Mouse (Mus musculus): ENCODE measurements at regions not wholly inside any gene's neighbourhood (a gene's known extent, or its start where the extent isn't known, plus 50 kb on each side); places are given as distances from the start of the nearest gene placed in this dataset.

GRCm38 (mm10) chr11:38886466-38886865 lies 1650.7 kb upstream of the Tenm2 start:
- ATAC-seq: peak; percentile 27; the same call in 1 of the 2 replicates

GRCm38 (mm10) chr11:38861622-38862345 lies 1626.0 kb upstream of the Tenm2 start:
- Histone ChIP-seq H3K27ac (ENCODE audit: low read depth, low read length) (no peak overlapping the region; the same call in 1 of the 2 replicates), H3K9ac (0 out of 2 replicates have a peak overlapping the region, but pooled peaks have one; percentile 14), H3K9me3 (ENCODE audit: low read length) (no peaks in the 10 kb centered on the region), H3K4me3 (ENCODE audit: low read depth, low read length) (no peak overlapping the region), H3K4me1 (ENCODE audit: insufficient read depth) (no peaks in the 10 kb centered on the region), H3K27me3 (ENCODE audit: insufficient read depth, low read length) (no peaks in the 10 kb centered on the region), H3K36me3 (ENCODE audit: insufficient read depth) (no peaks in the 10 kb centered on the region), H3K4me2 (ENCODE audit: low read depth) (peak overlapping the region; percentile 8)
- peak; percentile 79 for ATAC-seq
- 17% methylated on average over 9 of the region's 9 CpGs for WGBS
- DNase-seq: peak; percentile 46
- TF ChIP-seq CTCF (IDR thresholded peaks at IDR 0.05; ENCODE audit: low read depth): no peak

More at GRCm38 (mm10) chr11:38886466-38886865, 1650.7 kb upstream of the Tenm2 start:
- Histone ChIP-seq H3K4me2 (ENCODE audit: low read depth) (no peak overlapping the region), H3K36me3 (ENCODE audit: insufficient read depth) (no peaks in the 10 kb centered on the region), H3K9me3 (ENCODE audit: low read length) (no peaks in the 10 kb centered on the region), H3K4me1 (ENCODE audit: insufficient read depth) (no peaks in the 10 kb centered on the region), H3K27me3 (ENCODE audit: insufficient read depth, low read length) (no peaks in the 10 kb centered on the region), H3K27ac (ENCODE audit: low read depth, low read length) (no peak overlapping the region), H3K4me3 (ENCODE audit: low read depth, low read length) (no peak overlapping the region), H3K9ac (no peak overlapping the region)
- no peak for DNase-seq
- no peak for TF ChIP-seq CTCF (IDR thresholded peaks at IDR 0.05; ENCODE audit: low read depth)
- WGBS: 22% methylated on average over 1 of the region's 1 CpGs

- ATAC-seq (no peak), DNase-seq (no peak)
- Histone ChIP-seq H3K9me3 (ENCODE audit: low read length) (no peaks in the 10 kb centered on the region), H3K27me3 (ENCODE audit: insufficient read depth, low read length) (no peaks in the 10 kb centered on the region), H3K4me2 (ENCODE audit: low read depth) (no peak overlapping the region), H3K36me3 (ENCODE audit: insufficient read depth) (no peaks in the 10 kb centered on the region), H3K9ac (no peak overlapping the region), H3K4me1 (ENCODE audit: insufficient read depth) (no peaks in the 10 kb centered on the region), H3K4me3 (ENCODE audit: low read depth, low read length) (no peak overlapping the region), H3K27ac (ENCODE audit: low read depth, low read length) (no peak overlapping the region)
- 59% methylated on average over 9 of the region's 9 CpGs for WGBS
- no peak for TF ChIP-seq CTCF (IDR thresholded peaks at IDR 0.05; ENCODE audit: low read depth)
Observed at GRCm38 (mm10) chr11:38856645-38857044, 1620.9 kb upstream of the Tenm2 start.

- WGBS: 36% methylated on average over 5 of the region's 5 CpGs
- Histone ChIP-seq H3K4me3 (ENCODE audit: low read depth, low read length) (no peak overlapping the region), H3K4me1 (ENCODE audit: insufficient read depth) (no peaks in the 10 kb centered on the region), H3K27me3 (ENCODE audit: insufficient read depth, low read length) (no peaks in the 10 kb centered on the region), H3K4me2 (ENCODE audit: low read depth) (no peak overlapping the region), H3K9ac (no peak overlapping the region), H3K27ac (ENCODE audit: low read depth, low read length) (no peak overlapping the region), H3K9me3 (ENCODE audit: low read length) (no peaks in the 10 kb centered on the region), H3K36me3 (ENCODE audit: insufficient read depth) (no peaks in the 10 kb centered on the region)
- ATAC-seq: no peak
- no peak for DNase-seq
- no peak for TF ChIP-seq CTCF (IDR thresholded peaks at IDR 0.05; ENCODE audit: low read depth)
Observed at GRCm38 (mm10) chr11:38829148-38829547, 1593.4 kb upstream of the Tenm2 start.

GRCm38 (mm10) chr11:38828375-38828774 lies 1592.6 kb upstream of the Tenm2 start:
- no peak for TF ChIP-seq CTCF (IDR thresholded peaks at IDR 0.05; ENCODE audit: low read depth)
- H3K9me3 ChIP-seq (ENCODE audit: low read length): no peaks in the 10 kb centered on the region
- DNase-seq (no peak), ATAC-seq (no peak)
- no peaks in the 10 kb centered on the region for H3K27me3 ChIP-seq (ENCODE audit: insufficient read depth, low read length)
- no peaks in the 10 kb centered on the region for H3K36me3 ChIP-seq (ENCODE audit: insufficient read depth)
- WGBS: 67% methylated on average over 2 of the region's 2 CpGs
- no peak overlapping the region for H3K27ac ChIP-seq (ENCODE audit: low read depth, low read length)
- no peaks in the 10 kb centered on the region for H3K4me1 ChIP-seq (ENCODE audit: insufficient read depth)
- H3K4me3 ChIP-seq (ENCODE audit: low read depth, low read length): no peak overlapping the region
- no peak overlapping the region for H3K9ac ChIP-seq
- H3K4me2 ChIP-seq (ENCODE audit: low read depth): no peak overlapping the region

GRCm38 (mm10) chr11:38825172-38825753 lies 1589.5 kb upstream of the Tenm2 start:
- ATAC-seq (no peak), DNase-seq (no peak)
- no peak for TF ChIP-seq CTCF (IDR thresholded peaks at IDR 0.05; ENCODE audit: low read depth)
- H3K36me3 ChIP-seq (ENCODE audit: insufficient read depth): no peaks in the 10 kb centered on the region
- H3K9ac ChIP-seq: no peak overlapping the region
- H3K9me3 ChIP-seq (ENCODE audit: low read length): no peaks in the 10 kb centered on the region
- no peaks in the 10 kb centered on the region for H3K27me3 ChIP-seq (ENCODE audit: insufficient read depth, low read length)
- no peaks in the 10 kb centered on the region for H3K4me1 ChIP-seq (ENCODE audit: insufficient read depth)
- H3K4me2 ChIP-seq (ENCODE audit: low read depth): no peak overlapping the region
- WGBS: 86% methylated on average over 1 of the region's 1 CpGs
- H3K4me3 ChIP-seq (ENCODE audit: low read depth, low read length): no peak overlapping the region
- H3K27ac ChIP-seq (ENCODE audit: low read depth, low read length): no peak overlapping the region

- Histone ChIP-seq H3K9me3 (ENCODE audit: low read length) (no peaks in the 10 kb centered on the region), H3K4me1 (ENCODE audit: insufficient read depth) (no peaks in the 10 kb centered on the region), H3K27ac (ENCODE audit: low read depth, low read length) (no peak overlapping the region), H3K9ac (no peak overlapping the region), H3K36me3 (ENCODE audit: insufficient read depth) (no peaks in the 10 kb centered on the region), H3K4me3 (ENCODE audit: low read depth, low read length) (no peak overlapping the region), H3K4me2 (ENCODE audit: low read depth) (no peak overlapping the region), H3K27me3 (ENCODE audit: insufficient read depth, low read length) (no peaks in the 10 kb centered on the region)
- TF ChIP-seq CTCF (IDR thresholded peaks at IDR 0.05; ENCODE audit: low read depth): no peak
- DNase-seq (no peak), ATAC-seq (no peak)
- WGBS: 41% methylated on average over 3 of the region's 3 CpGs
Observed at GRCm38 (mm10) chr11:38818141-38818540, 1582.4 kb upstream of the Tenm2 start.
